Mouse (Mus musculus): ENCODE measurements around the gene Vmn1r170. TPM values are rescaled to one million over a fixed set of nuclear protein-coding genes. Genes with fewer than 3 reads are reported as not detected.

Vmn1r170 gene
- total and polyA plus RNA-seq, 3 experiments: not detected

Other genes starting within 250 kb of the Vmn1r170 start
- not detected in 2 replicates for gene Nlrp5, start 220.3 kb upstream of the Vmn1r170 start, total RNA-seq (2012; rRNA removed)
- not detected in 2 replicates for gene Nlrp5, start 220.3 kb upstream of the Vmn1r170 start, total RNA-seq (2014; rRNA removed)
- not detected in 2 replicates for gene Nlrp5, start 220.3 kb upstream of the Vmn1r170 start, polyA plus RNA-seq (2012; ENCODE audit: insufficient read length, low read depth)
- not detected in 2 replicates for gene Vmn1r167, start 99.0 kb upstream of the Vmn1r170 start, total RNA-seq (2012; rRNA removed)
- not detected in 2 replicates for gene Vmn1r167, start 99.0 kb upstream of the Vmn1r170 start, total RNA-seq (2014; rRNA removed)
- gene Vmn1r167, start 99.0 kb upstream of the Vmn1r170 start, polyA plus RNA-seq (2012; ENCODE audit: insufficient read length, low read depth): not detected in 2 replicates
- gene Vmn1r168, start 66.4 kb upstream of the Vmn1r170 start, total RNA-seq (2012; rRNA removed): not detected in 2 replicates
- gene Vmn1r168, start 66.4 kb upstream of the Vmn1r170 start, total RNA-seq (2014; rRNA removed): not detected in 2 replicates
- gene Vmn1r168, start 66.4 kb upstream of the Vmn1r170 start, polyA plus RNA-seq (2012; ENCODE audit: insufficient read length, low read depth): not detected in 2 replicates
- gene Vmn1r169, start 30.6 kb upstream of the Vmn1r170 start, total RNA-seq (2012; rRNA removed): not detected in 2 replicates
- gene Vmn1r169, start 30.6 kb upstream of the Vmn1r170 start, total RNA-seq (2014; rRNA removed): not detected in 2 replicates
- not detected in 2 replicates for gene Vmn1r169, start 30.6 kb upstream of the Vmn1r170 start, polyA plus RNA-seq (2012; ENCODE audit: insufficient read length, low read depth)
- not detected in 2 replicates for gene Vmn1r171, start 24.5 kb downstream of the Vmn1r170 start, total RNA-seq (2012; rRNA removed)
- gene Vmn1r171, start 24.5 kb downstream of the Vmn1r170 start, total RNA-seq (2014; rRNA removed): not detected in 2 replicates
- not detected in 2 replicates for gene Vmn1r171, start 24.5 kb downstream of the Vmn1r170 start, polyA plus RNA-seq (2012; ENCODE audit: insufficient read length, low read depth)
- gene Vmn1r172, start 52.1 kb downstream of the Vmn1r170 start, total RNA-seq (2012; rRNA removed): not detected in 2 replicates
- not detected in 2 replicates for gene Vmn1r172, start 52.1 kb downstream of the Vmn1r170 start, total RNA-seq (2014; rRNA removed)
- gene Vmn1r172, start 52.1 kb downstream of the Vmn1r170 start, polyA plus RNA-seq (2012; ENCODE audit: insufficient read length, low read depth): not detected in 2 replicates
- gene Vmn1r173, start 94.5 kb downstream of the Vmn1r170 start, total RNA-seq (2012; rRNA removed): not detected in 2 replicates
- gene Vmn1r173, start 94.5 kb downstream of the Vmn1r170 start, total RNA-seq (2014; rRNA removed): not detected in 2 replicates
- not detected in 2 replicates for gene Vmn1r173, start 94.5 kb downstream of the Vmn1r170 start, polyA plus RNA-seq (2012; ENCODE audit: insufficient read length, low read depth)
- gene Vmn1r174, start 146.1 kb downstream of the Vmn1r170 start, total RNA-seq (2012; rRNA removed): not detected in 2 replicates
- not detected in 2 replicates for gene Vmn1r174, start 146.1 kb downstream of the Vmn1r170 start, total RNA-seq (2014; rRNA removed)
- gene Vmn1r174, start 146.1 kb downstream of the Vmn1r170 start, polyA plus RNA-seq (2012; ENCODE audit: insufficient read length, low read depth): not detected in 2 replicates
- gene Vmn1r175, start 204.5 kb downstream of the Vmn1r170 start, total RNA-seq (2012; rRNA removed): not detected in 2 replicates
- not detected in 2 replicates for gene Vmn1r175, start 204.5 kb downstream of the Vmn1r170 start, total RNA-seq (2014; rRNA removed)
- gene Vmn1r175, start 204.5 kb downstream of the Vmn1r170 start, polyA plus RNA-seq (2012; ENCODE audit: insufficient read length, low read depth): not detected in 2 replicates
- gene Vmn1r176, start 231.2 kb downstream of the Vmn1r170 start, total RNA-seq (2012; rRNA removed): not detected in 2 replicates
- not detected in 2 replicates for gene Vmn1r176, start 231.2 kb downstream of the Vmn1r170 start, total RNA-seq (2014; rRNA removed)
- not detected in 2 replicates for gene Vmn1r176, start 231.2 kb downstream of the Vmn1r170 start, polyA plus RNA-seq (2012; ENCODE audit: insufficient read length, low read depth)

All from CH12.LX (cell line).